Mouse (Mus musculus): ENCODE measurements at regions not wholly inside any gene's neighbourhood (a gene's known extent, or its start where the extent isn't known, plus 50 kb on each side); places are given as distances from the start of the nearest gene placed in this dataset.

- Histone ChIP-seq H3K27me3 (ENCODE audit: control insufficient read depth in 1 of 2, insufficient read depth in 2 of 2, low read length in 2 of 2) (no peaks in the 10 kb centered on the region; a peak in 1 of 4 replicates), H3K4me3 (ENCODE audit: control insufficient read depth in 1 of 2, insufficient read depth in 1 of 2, low read depth in 2 of 2, low read length in 2 of 2) (no peak overlapping the region), H3K4me1 (ENCODE audit: control insufficient read depth in 1 of 2, insufficient read depth in 2 of 2, low read length in 2 of 2) (no peaks in the 10 kb centered on the region), H3K79me2 (ENCODE audit: control insufficient read depth, insufficient read depth, low read length, poor library complexity) (no peaks in the 10 kb centered on the region), H3K9me3 (replicated peaks; ENCODE audit: insufficient read depth, low read length) (no peaks in the 10 kb centered on the region), H3K27ac (ENCODE audit: control insufficient read depth, low read depth, low read length) (no peak overlapping the region), H3K36me3 (ENCODE audit: control insufficient read depth in 1 of 2, insufficient read depth in 2 of 2, low read length in 2 of 2) (no peaks in the 10 kb centered on the region), H3K9ac (ENCODE audit: control insufficient read depth, low read depth, low read length, poor library complexity, severe bottlenecking) (no peak overlapping the region)
- TF ChIP-seq POLR2AphosphoS2 (IDR thresholded peaks at IDR 0.05; ENCODE audit: low read length) (no peak), TCF12 (IDR thresholded peaks at IDR 0.05; ENCODE audit: low read depth, low read length) (no peak), ZMIZ1 (IDR thresholded peaks at IDR 0.05; ENCODE audit: low read depth, low read length) (no peak), JUND (IDR thresholded peaks at IDR 0.05; ENCODE audit: low read depth, low read length) (no peak), GABPA (IDR thresholded peaks at IDR 0.05; ENCODE audit: low read depth, low read length) (no peak), CHD2 (IDR thresholded peaks at IDR 0.05; ENCODE audit: low read length) (no peak), POLR2A (IDR thresholded peaks at IDR 0.05; ENCODE audit: control insufficient read depth in 1 of 2, insufficient read depth in 1 of 2, low read depth in 1 of 2, low read length in 2 of 2, poor library complexity in 1 of 2) (no peak), ETS1 (IDR thresholded peaks at IDR 0.05; ENCODE audit: low read depth, low read length) (no peak), MAFK (IDR thresholded peaks at IDR 0.05; ENCODE audit: borderline replicate concordance, low read depth, low read length) (no peak), MAX (IDR thresholded peaks at IDR 0.05; ENCODE audit: low read length) (no peak), EP300 (IDR thresholded peaks at IDR 0.05; ENCODE audit: low read depth in 1 of 2, low read length in 2 of 2) (no peak), NRF1 (IDR thresholded peaks at IDR 0.05; ENCODE audit: insufficient read depth, low read depth, low read length, poor library complexity, severe bottlenecking) (no peak)
- no peak for DNase-seq (ENCODE audit: low read depth, low spot score)
Measured at GRCm38 (mm10) chr13:48384901-48385300, 123.9 kb downstream of the Id4 start.

GRCm38 (mm10) chr13:48391126-48391525, 122.1 kb downstream of the Zfp169 start:
- Histone ChIP-seq H3K4me3 (ENCODE audit: control insufficient read depth in 1 of 2, insufficient read depth in 1 of 2, low read depth in 2 of 2, low read length in 2 of 2) (no peak overlapping the region), H3K79me2 (ENCODE audit: control insufficient read depth, insufficient read depth, low read length, poor library complexity) (no peaks in the 10 kb centered on the region), H3K27ac (ENCODE audit: control insufficient read depth, low read depth, low read length) (no peak overlapping the region), H3K4me1 (ENCODE audit: control insufficient read depth in 1 of 2, insufficient read depth in 2 of 2, low read length in 2 of 2) (no peaks in the 10 kb centered on the region), H3K27me3 (ENCODE audit: control insufficient read depth in 1 of 2, insufficient read depth in 2 of 2, low read length in 2 of 2) (no peaks in the 10 kb centered on the region), H3K9ac (ENCODE audit: control insufficient read depth, low read depth, low read length, poor library complexity, severe bottlenecking) (no peak overlapping the region), H3K9me3 (replicated peaks; ENCODE audit: insufficient read depth, low read length) (no peaks in the 10 kb centered on the region), H3K36me3 (ENCODE audit: control insufficient read depth in 1 of 2, insufficient read depth in 2 of 2, low read length in 2 of 2) (no peaks in the 10 kb centered on the region)
- DNase-seq (ENCODE audit: low read depth, low spot score), result no peak
- no peak for TF ChIP-seq MEF2A (IDR thresholded peaks at IDR 0.05; ENCODE audit: extremely low read depth, insufficient replicate concordance, low read depth, low read length, poor library complexity, severe bottlenecking)

DNA sequence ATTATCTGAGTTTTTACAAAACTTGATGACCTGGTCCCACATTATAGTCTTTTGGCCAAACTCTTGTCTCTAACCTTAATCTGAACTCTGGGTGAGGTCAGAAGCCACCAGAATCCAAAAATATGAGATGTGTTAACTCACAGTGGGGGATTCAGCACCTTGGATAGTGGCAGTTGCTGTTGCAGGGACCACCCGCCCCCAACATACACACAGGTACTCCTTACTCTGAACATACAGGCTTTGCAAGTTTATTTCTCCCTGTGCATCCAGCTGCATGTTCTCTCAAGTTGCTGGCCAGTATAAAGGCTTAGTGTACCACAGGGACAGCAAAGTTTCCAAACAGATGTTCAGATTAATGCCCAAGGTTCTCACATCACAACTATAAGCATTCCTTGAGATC, 115.5 kb downstream of the Zfp169 start:
- H3K79me2 ChIP-seq (ENCODE audit: control insufficient read depth, insufficient read depth, low read length, poor library complexity), result no peaks in the 10 kb centered on the region
- H3K27me3 ChIP-seq (ENCODE audit: control insufficient read depth in 1 of 2, insufficient read depth in 2 of 2, low read length in 2 of 2), result no peaks in the 10 kb centered on the region
- no peaks in the 10 kb centered on the region for H3K36me3 ChIP-seq (ENCODE audit: control insufficient read depth in 1 of 2, insufficient read depth in 2 of 2, low read length in 2 of 2)
- H3K9me3 ChIP-seq (replicated peaks; ENCODE audit: insufficient read depth, low read length), result no peaks in the 10 kb centered on the region
- no peak overlapping the region for H3K9ac ChIP-seq (ENCODE audit: control insufficient read depth, low read depth, low read length, poor library complexity, severe bottlenecking)
- no peaks in the 10 kb centered on the region for H3K4me1 ChIP-seq (ENCODE audit: control insufficient read depth in 1 of 2, insufficient read depth in 2 of 2, low read length in 2 of 2)
- TF ChIP-seq MAFK (IDR thresholded peaks at IDR 0.05; ENCODE audit: borderline replicate concordance, low read depth, low read length) (no peak), BHLHE40 (IDR thresholded peaks at IDR 0.05; ENCODE audit: borderline replicate concordance, low read depth, low read length) (no peak), JUND (IDR thresholded peaks at IDR 0.05; ENCODE audit: low read depth, low read length) (no peak), E2F4 (IDR thresholded peaks at IDR 0.05; ENCODE audit: borderline replicate concordance, low read depth, low read length) (no peak), RAD21 (IDR thresholded peaks at IDR 0.05; ENCODE audit: low read depth, low read length) (no peak), CHD2 (IDR thresholded peaks at IDR 0.05; ENCODE audit: low read length) (no peak), MEF2A (IDR thresholded peaks at IDR 0.05; ENCODE audit: extremely low read depth, insufficient replicate concordance, low read depth, low read length, poor library complexity, severe bottlenecking) (no peak)
- H3K27ac ChIP-seq (ENCODE audit: control insufficient read depth, low read depth, low read length), result no peak overlapping the region
- peak; percentile 7 for DNase-seq (ENCODE audit: low read depth, low spot score)
- H3K4me3 ChIP-seq (ENCODE audit: control insufficient read depth in 1 of 2, insufficient read depth in 1 of 2, low read depth in 2 of 2, low read length in 2 of 2), result no peak overlapping the region

Measured in MEL (cell line).